20 mouse cellular contexts compared by ENCODE assay signal in the genomic region with DNA sequence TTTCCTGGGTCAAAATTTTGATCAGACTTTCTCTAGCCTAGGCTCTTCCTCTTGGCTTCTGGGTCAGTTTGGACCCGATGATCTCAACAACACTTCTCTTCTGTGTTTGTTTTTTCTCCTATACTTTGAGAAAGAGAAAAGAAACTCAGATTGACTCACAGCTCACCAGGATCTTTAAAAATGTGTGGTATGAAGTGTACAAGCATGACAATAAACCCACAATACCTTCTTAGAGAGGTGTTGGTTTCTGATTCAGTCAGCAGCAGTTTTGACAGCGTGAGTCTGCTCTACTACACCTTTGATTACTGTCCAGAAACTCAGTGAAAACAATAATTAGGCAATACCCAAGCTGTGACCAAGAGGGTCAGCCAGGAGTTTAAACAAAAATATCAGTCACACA.
DNase-seq lines count a peak whose midpoint lies in the region; ATAC-seq and TF ChIP-seq lines count a peak whose summit lies in the region.
"Had no signal": no experiment of that assay in that cellular context is flagged by ENCODE, and none has a peak within 500 bp of the region (broad histone marks: within the 10 kb centered on the region; RNA-seq: fewer than 3 reads in every experiment).

No protein-coding gene starts in this region.

- no peak for TF ChIP-seq CTCF in kidney, adult 2 months (conservative IDR thresholded peaks at IDR 0.05; ENCODE audit: insufficient read depth, insufficient read length, low read depth, low read length)
- TF ChIP-seq CTCF in liver, postnatal 0 days (IDR thresholded peaks at IDR 0.05; ENCODE audit: low read depth): no peak

- no peak for ATAC-seq in kidney, embryonic 16.5 days (ENCODE audit: low FRiP score, low TSS enrichment)
- 0 out of 2 replicates have a peak, but pooled peaks have one; percentile 38 for ATAC-seq in liver, postnatal 0 days
- no peak for ATAC-seq in liver, embryonic 11.5 days (replicated peaks; ENCODE audit: low FRiP score)
- ATAC-seq in hindbrain, embryonic 16.5 days: no peak
- ATAC-seq: CD4-positive, CD25-positive, alpha-beta regulatory T cell, adult 4 months; forebrain, embryonic 13.5 days; forebrain, embryonic 16.5 days; hindbrain, postnatal 0 days; Patski had no signal

- H3K36me3 ChIP-seq in kidney, adult 2 months (ENCODE audit: control insufficient read depth, insufficient read depth, low read length): no peaks in the 10 kb centered on the region
- no peaks in the 10 kb centered on the region for H3K36me3 ChIP-seq in kidney, embryonic 16.5 days (ENCODE audit: insufficient read depth, low read length)
- no peaks in the 10 kb centered on the region for H3K36me3 ChIP-seq in liver, postnatal 0 days (replicated peaks; ENCODE audit: insufficient read depth, low read length)
- no peaks in the 10 kb centered on the region for H3K36me3 ChIP-seq in liver, embryonic 11.5 days (ENCODE audit: control insufficient read depth, insufficient read depth, low read length)
- H3K36me3 ChIP-seq in hindbrain, embryonic 16.5 days (ENCODE audit: control insufficient read depth, insufficient read depth, low read length): no peaks in the 10 kb centered on the region
- H3K36me3 ChIP-seq: forebrain, embryonic 10.5 days; hindbrain, embryonic 10.5 days; hindbrain, embryonic 13.5 days had no signal

- no peaks in the 10 kb centered on the region for H3K27me3 ChIP-seq in kidney, adult 2 months (replicated peaks; ENCODE audit: control insufficient read depth, insufficient read depth, low read length)
- no peaks in the 10 kb centered on the region for H3K27me3 ChIP-seq in kidney, embryonic 16.5 days (ENCODE audit: insufficient read depth, low read length)
- no peaks in the 10 kb centered on the region for H3K27me3 ChIP-seq in liver, postnatal 0 days (ENCODE audit: insufficient read depth, low read length)
- no peaks in the 10 kb centered on the region for H3K27me3 ChIP-seq in liver, embryonic 11.5 days (replicated peaks; ENCODE audit: control insufficient read depth, insufficient read depth, low read length)
- H3K27me3 ChIP-seq in hindbrain, embryonic 16.5 days (replicated peaks; ENCODE audit: control insufficient read depth, insufficient read depth, low read length): no peaks in the 10 kb centered on the region
- H3K27me3 ChIP-seq: forebrain, embryonic 13.5 days; hindbrain, embryonic 13.5 days; Patski had no signal

- H3K27ac ChIP-seq in kidney, adult 2 months (ENCODE audit: insufficient read depth, low read depth, low read length): 0 out of 2 replicates have a peak overlapping the region, but pooled peaks have one; percentile 35
- H3K27ac ChIP-seq in kidney, embryonic 16.5 days (ENCODE audit: low read length): no peak overlapping the region
- H3K27ac ChIP-seq in liver, postnatal 0 days (ENCODE audit: low read depth): no peak overlapping the region
- no peak overlapping the region for H3K27ac ChIP-seq in liver, embryonic 11.5 days (ENCODE audit: low read depth, low read length)
- no peak overlapping the region for H3K27ac ChIP-seq in hindbrain, embryonic 16.5 days (ENCODE audit: low read depth, low read length)
- H3K27ac ChIP-seq: forebrain, embryonic 10.5 days; forebrain, embryonic 13.5 days; hindbrain, embryonic 10.5 days; hindbrain, embryonic 13.5 days; hindbrain, postnatal 0 days had no signal

- no peak for DNase-seq in kidney, adult 2 months
- DNase-seq in liver, postnatal 0 days: no peak
- no peak for DNase-seq in liver, embryonic 11.5 days (ENCODE audit: low spot score)
- DNase-seq in induced T-regulatory cell, adult 2 months (ENCODE audit: low read depth): peak; percentile 40
- DNase-seq in ovary, postnatal 14 days (ENCODE audit: low spot score): no peak
- DNase-seq: adrenal gland, postnatal 10 days; adrenal gland, postnatal 36 days; gastrocnemius, postnatal 10 days; gastrocnemius, postnatal 36 days had no signal

- peaks cover 22% of the 10 kb centered on the region for H3K4me1 ChIP-seq in kidney, adult 2 months (ENCODE audit: control insufficient read depth, insufficient read depth, low read length)
- H3K4me1 ChIP-seq in kidney, embryonic 16.5 days (ENCODE audit: insufficient read depth, low read length): peaks cover 35% of the 10 kb centered on the region
- H3K4me1 ChIP-seq in liver, postnatal 0 days (ENCODE audit: insufficient read depth): peaks cover 20% of the 10 kb centered on the region
- H3K4me1 ChIP-seq in liver, embryonic 11.5 days (replicated peaks; ENCODE audit: control insufficient read depth, insufficient read depth, low read length): peaks cover 23% of the 10 kb centered on the region
- H3K4me1 ChIP-seq in hindbrain, embryonic 16.5 days (ENCODE audit: control insufficient read depth, insufficient read depth, low read depth, low read length): peaks cover 17% of the 10 kb centered on the region

- WGBS in kidney, adult 2 months: 56% methylated on average over 2 of the region's 2 CpGs
- WGBS in kidney, embryonic 16.5 days: 89% methylated on average over 2 of the region's 2 CpGs
- WGBS in liver, postnatal 0 days (ENCODE audit: insufficient replicate concordance): 51% methylated on average over 2 of the region's 2 CpGs
- WGBS in liver, embryonic 11.5 days: 86% methylated on average over 2 of the region's 2 CpGs
- WGBS in hindbrain, embryonic 16.5 days: 91% methylated on average over 2 of the region's 2 CpGs

- H3K4me3 ChIP-seq in kidney, adult 2 months (ENCODE audit: insufficient read depth, low read depth, low read length): no peak overlapping the region
- no peak overlapping the region for H3K4me3 ChIP-seq in kidney, embryonic 16.5 days (ENCODE audit: low read length)
- no peak overlapping the region for H3K4me3 ChIP-seq in liver, postnatal 0 days (ENCODE audit: low read depth, low read length)
- no peak overlapping the region for H3K4me3 ChIP-seq in liver, embryonic 11.5 days (ENCODE audit: low read depth, low read length)
- no peak overlapping the region for H3K4me3 ChIP-seq in hindbrain, embryonic 16.5 days (ENCODE audit: low read length)
- H3K4me3 ChIP-seq: forebrain, embryonic 10.5 days; forebrain, embryonic 13.5 days; hindbrain, embryonic 10.5 days; hindbrain, embryonic 13.5 days had no signal

- H3K4me2 ChIP-seq in kidney, embryonic 16.5 days (replicated peaks; ENCODE audit: low read depth, low read length): no peak overlapping the region
- H3K4me2 ChIP-seq in liver, postnatal 0 days (ENCODE audit: low read depth, low read length): no peak overlapping the region
- H3K4me2 ChIP-seq in liver, embryonic 11.5 days: no peak overlapping the region
- no peak overlapping the region for H3K4me2 ChIP-seq in hindbrain, embryonic 16.5 days (ENCODE audit: low read length)
- H3K4me2 ChIP-seq: forebrain, embryonic 13.5 days; heart, embryonic 11.5 days; hindbrain, embryonic 13.5 days had no signal

- no peak for TF ChIP-seq POLR2A in kidney, adult 2 months (IDR thresholded peaks at IDR 0.05; ENCODE audit: low read depth, low read length)

- H3K9me3 ChIP-seq in kidney, embryonic 16.5 days (ENCODE audit: low read length): no peaks in the 10 kb centered on the region
- H3K9me3 ChIP-seq in liver, postnatal 0 days (ENCODE audit: low read length): no peaks in the 10 kb centered on the region
- H3K9me3 ChIP-seq in liver, embryonic 11.5 days (ENCODE audit: control insufficient read depth, low read length): no peaks in the 10 kb centered on the region
- no peaks in the 10 kb centered on the region for H3K9me3 ChIP-seq in hindbrain, embryonic 16.5 days (ENCODE audit: control insufficient read depth, low read length)
- H3K9me3 ChIP-seq: forebrain, embryonic 10.5 days; forebrain, embryonic 13.5 days; hindbrain, embryonic 10.5 days; hindbrain, embryonic 13.5 days had no signal

- no peak overlapping the region for H3K9ac ChIP-seq in kidney, embryonic 16.5 days (replicated peaks; ENCODE audit: low read length)
- no peak overlapping the region for H3K9ac ChIP-seq in liver, postnatal 0 days (replicated peaks)
- no peak overlapping the region for H3K9ac ChIP-seq in liver, embryonic 11.5 days (ENCODE audit: low read depth, low read length)
- no peak overlapping the region for H3K9ac ChIP-seq in hindbrain, embryonic 16.5 days (ENCODE audit: low read depth, low read length)
- H3K9ac ChIP-seq: forebrain, embryonic 13.5 days; hindbrain, embryonic 13.5 days had no signal

- no peak for TF ChIP-seq EP300 in liver, postnatal 0 days (IDR thresholded peaks at IDR 0.05; ENCODE audit: low read depth)
